Mouse (Mus musculus) ES-E14 (cell line): ENCODE results near the gene Tspoap1.

ENCODE experiments used
- CHD2 ChIP-seq: IDR thresholded peaks from 2 replicates; pipeline ENCODE4 v1.6.1; 2014; ENCODE audit warnings: mild to moderate bottlenecking, low read depth, low read length, inconsistent platforms
- ZC3H11A ChIP-seq: IDR thresholded peaks from 2 replicates; pipeline ENCODE4 v1.6.1; 2012; ENCODE audit warnings: low read depth, mild to moderate bottlenecking, inconsistent platforms, low read length, borderline replicate concordance
- ZNF384 ChIP-seq: IDR thresholded peaks from 2 replicates; pipeline ENCODE4 v1.6.1; 2012; ENCODE audit warnings: low read depth, low read length, inconsistent platforms

- TF ChIP-seq ZC3H11A (no peak), CHD2 (no peak), ZNF384 (no peak)
Measured at GRCm38 (mm10) chr11:87734346-87734745, 26.0 kb upstream of the Tspoap1 start.
